Comparison of ENCODE assay signal across 18 mouse cellular contexts in the genomic region with DNA sequence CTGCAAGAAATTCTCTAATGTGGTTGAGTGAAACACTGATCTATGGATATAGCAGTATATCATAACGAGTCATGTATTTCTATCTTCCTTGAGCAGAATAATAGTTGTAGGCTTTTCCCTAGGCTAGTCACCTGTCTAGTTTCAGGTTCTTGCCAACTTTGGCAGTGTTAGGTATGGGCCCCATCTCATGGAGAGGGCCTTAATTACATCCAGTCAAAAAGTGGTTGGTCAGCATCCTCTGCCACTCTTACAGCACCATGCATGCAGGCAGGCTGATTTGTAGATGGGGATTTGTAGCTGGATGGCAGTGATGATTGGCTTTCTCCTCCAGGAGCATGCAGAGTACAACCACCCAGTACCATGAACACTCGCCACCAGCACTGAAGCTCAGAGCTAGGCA.
A peak's percentile ranks its signal among the peaks of the same experiment; 100 is the strongest.
DNase-seq lines count a peak whose midpoint lies in the region; ATAC-seq and TF ChIP-seq lines count a peak whose summit lies in the region.
"Had no signal": no experiment of that assay in that cellular context is flagged by ENCODE, and none has a peak within 500 bp of the region (broad histone marks: within the 10 kb centered on the region; RNA-seq: fewer than 3 reads in every experiment).

No protein-coding gene starts in this region.

- TF ChIP-seq CTCF in Patski (IDR thresholded peaks at IDR 0.05) = peak; percentile 41

- in situ Hi-C loops in Patski (cut with MboI; ENCODE audit: low pct_unique_long_range_greater_than_20kb) = no loop called here

- DNase-seq in heart, adult 11 months = peak; percentile 64
- DNase-seq in heart, embryonic 10.5 days (ENCODE audit: low spot score) = no peak
- peak; percentile 16 to 17 for DNase-seq in kidney, postnatal 36 days
- DNase-seq in kidney, adult 18-20 months = no peak
- DNase-seq in Patski (ENCODE audit: low read depth, low spot score) = no peak
- peak; percentile 30 for DNase-seq in heart, postnatal 4 days
- DNase-seq in embryo, embryonic 9.5 days (ENCODE audit: extremely low spot score) = no peak
- DNase-seq in embryonic facial prominence, embryonic 10.5 days (ENCODE audit: low spot score) = no peak
- DNase-seq: adrenal gland, adult 2 months; gastrocnemius, postnatal 25 days; liver, postnatal 0 days; retina, postnatal 1 day; thymus, adult 18-20 months had no signal

- ATAC-seq in Patski = no peak
- ATAC-seq: forebrain, embryonic 15.5 days; liver, postnatal 0 days had no signal

- H3K36me3 ChIP-seq in heart, embryonic 10.5 days = peaks cover 4% of the 10 kb centered on the region
- H3K36me3 ChIP-seq in embryonic facial prominence, embryonic 10.5 days (replicated peaks) = peaks cover 8% of the 10 kb centered on the region

- 90% methylated on average over 2 of the region's 2 CpGs for WGBS in heart, embryonic 10.5 days
- 90% methylated on average over 2 of the region's 2 CpGs for WGBS in embryonic facial prominence, embryonic 10.5 days

- H3K27me3 ChIP-seq in heart, embryonic 10.5 days (ENCODE audit: insufficient read depth, poor library complexity, severe bottlenecking) = no peaks in the 10 kb centered on the region
- H3K27me3 ChIP-seq in Patski = no peaks in the 10 kb centered on the region
- no peaks in the 10 kb centered on the region for H3K27me3 ChIP-seq in embryonic facial prominence, embryonic 10.5 days (replicated peaks; ENCODE audit: low read depth, poor library complexity, severe bottlenecking)
- H3K27me3 ChIP-seq: embryonic facial prominence, embryonic 13.5 days; forebrain, embryonic 15.5 days; neural tube, embryonic 12.5 days had no signal

- H3K27ac ChIP-seq in heart, embryonic 10.5 days = no peak overlapping the region
- H3K27ac ChIP-seq in embryonic facial prominence, embryonic 10.5 days (replicated peaks) = no peak overlapping the region
- H3K27ac ChIP-seq: embryonic facial prominence, embryonic 13.5 days; forebrain, embryonic 15.5 days; hindbrain, embryonic 10.5 days; midbrain, embryonic 10.5 days; neural tube, embryonic 12.5 days had no signal

- H3K4me1 ChIP-seq in heart, embryonic 10.5 days = no peaks in the 10 kb centered on the region
- no peaks in the 10 kb centered on the region for H3K4me1 ChIP-seq in embryonic facial prominence, embryonic 10.5 days
- H3K4me1 ChIP-seq: embryonic facial prominence, embryonic 13.5 days; forebrain, embryonic 15.5 days; hindbrain, embryonic 10.5 days; midbrain, embryonic 10.5 days; neural tube, embryonic 12.5 days had no signal

- no peaks in the 10 kb centered on the region for H3K9me3 ChIP-seq in heart, embryonic 10.5 days
- H3K9me3 ChIP-seq in embryonic facial prominence, embryonic 10.5 days = no peaks in the 10 kb centered on the region
- H3K9me3 ChIP-seq: embryonic facial prominence, embryonic 13.5 days; forebrain, embryonic 15.5 days; hindbrain, embryonic 10.5 days; midbrain, embryonic 10.5 days; neural tube, embryonic 12.5 days had no signal

- POLR2A ChIA-PET in Patski (lab: Charles Lee) = no interaction called here

- CTCF ChIA-PET in Patski (lab: Charles Lee) = interaction anchor here (0.7 to 2.2 kb wide), 4 partner anchors 10 to 203 kb away, joined by 3 to 7 read pairs (median 3); a partner anchor contains a TSS

- no peak overlapping the region for H3K4me3 ChIP-seq in heart, embryonic 10.5 days
- H3K4me3 ChIP-seq in embryonic facial prominence, embryonic 10.5 days = no peak overlapping the region
- H3K4me3 ChIP-seq: embryonic facial prominence, embryonic 13.5 days; forebrain, embryonic 15.5 days; hindbrain, embryonic 10.5 days; midbrain, embryonic 10.5 days; neural tube, embryonic 12.5 days had no signal

Comparison
In these comparisons a context has a peak if more than half of its experiments do, and no peak if none do; other contexts are left out.
1. DNase-seq: peak in heart, adult 11 months (single experiment), kidney, postnatal 36 days (2 of 2) and heart, postnatal 4 days (single experiment); none in heart, embryonic 10.5 days (single experiment), kidney, adult 18-20 months (single experiment), Patski (single experiment), embryo, embryonic 9.5 days (single experiment) and embryonic facial prominence, embryonic 10.5 days (single experiment).